Mouse (Mus musculus) gastrocnemius, postnatal 25 days (tissue): ENCODE measurements around the gene Zfp747. TPM values are rescaled to one million over a fixed set of nuclear protein-coding genes. Genes with fewer than 3 reads are reported as not detected.
"Not testable (repeated sequence)": the region's sequence is repeated elsewhere in the genome, so short reads cannot be mapped to it uniquely, and the experiment has no call there.

Experiments
- DNase-seq: peaks from one replicate; pipeline ENCODE4 v3.0.0; 2022
- long read RNA-seq, 2 experiments: library from polyadenylated mRNA; stranded (forward); transcript quantifications; one replicate each; pipeline ENCODE4 v2.0.0; 2021
- total RNA-seq, 2 experiments: library from RNA; stranded (reverse); gene quantifications; 1 replicate in 1 of 2; 2 replicates in 1 of 2; pipeline ENCODE4 v1.2.3; 2021

The Zfp747 gene
- total RNA-seq, result 1 to 10 TPM; 2.9 to 3.0 TPM
- long read RNA-seq, experiment 1, result 0 reads
- long read RNA-seq, experiment 2, partial matches to known transcripts, result 0 of 1 reads
- long read RNA-seq, experiment 2, other reads (novel, unspliced or antisense), result 0 of 1 reads

GRCm38 (mm10) chr7:127375271-127376245 lies at the start of gene Zfp747:
Gene Zfp747, minus strand, starts transcription at chr7:127376050.
- DNase-seq, result peak; percentile 90

- DNase-seq, result no peak
Observed at GRCm38 (mm10) chr7:127425291-127425690, 49.4 kb upstream of the Zfp747 start.

GRCm38 (mm10) chr7:127422247-127422646 lies 46.4 kb upstream of the Zfp747 start:
- no peak for DNase-seq

GRCm38 (mm10) chr7:127421388-127422191 lies 45.7 kb upstream of the Zfp747 start, which contains the start of gene Zfp688:
Gene Zfp688, minus strand, starts transcription at chr7:127422068.
- DNase-seq, result peak; percentile 92

GRCm38 (mm10) chr7:127411418-127411817 lies 35.6 kb upstream of the Zfp747 start:
- DNase-seq, result no peak

GRCm38 (mm10) chr7:127406002-127406987 lies 30.4 kb upstream of the Zfp747 start, which contains the start of gene Zfp764:
Gene Zfp764, minus strand, starts transcription at chr7:127406822.
- DNase-seq, result peak; percentile 69

DNA sequence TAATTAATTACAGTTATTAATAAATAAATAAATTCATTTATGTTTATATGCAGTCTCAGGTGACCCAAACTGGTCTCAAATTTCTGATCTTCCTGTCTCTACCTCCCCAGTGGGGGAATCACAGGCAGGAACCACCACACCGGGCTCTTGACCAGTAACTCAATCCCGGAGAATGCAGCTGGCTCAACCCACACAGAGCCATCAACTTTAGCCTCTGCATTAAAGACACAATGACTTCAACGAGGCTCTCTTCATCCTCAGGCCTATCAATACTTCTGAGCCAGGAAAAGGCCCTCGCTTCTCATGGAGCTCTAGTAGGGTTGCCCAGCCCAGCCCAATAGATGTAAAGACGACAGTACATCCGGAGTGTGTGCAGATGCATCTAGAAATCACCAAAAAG lies 28.3 kb upstream of the Zfp747 start:
- DNase-seq, result not testable (repeated sequence)

DNA sequence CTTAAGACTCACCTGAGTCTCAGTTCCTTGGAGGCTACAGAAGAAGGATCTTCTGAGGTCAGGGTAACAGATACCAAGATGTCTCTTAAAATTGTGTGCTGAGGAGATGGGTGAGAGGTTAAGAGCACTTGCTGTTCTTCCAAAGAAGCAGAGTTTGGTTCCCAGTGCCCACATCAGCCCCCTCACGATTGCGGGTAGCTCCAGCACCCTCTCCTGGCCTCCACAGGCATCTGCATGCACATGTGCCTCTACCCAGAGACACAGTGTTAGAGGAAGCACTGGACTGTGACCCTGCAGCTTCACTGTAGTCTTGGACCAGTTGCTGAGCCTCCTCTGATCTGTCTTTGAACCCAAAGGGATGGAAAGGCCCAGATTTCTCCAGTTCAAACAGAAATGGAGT lies 27.1 kb upstream of the Zfp747 start:
- no peak for DNase-seq

DNA sequence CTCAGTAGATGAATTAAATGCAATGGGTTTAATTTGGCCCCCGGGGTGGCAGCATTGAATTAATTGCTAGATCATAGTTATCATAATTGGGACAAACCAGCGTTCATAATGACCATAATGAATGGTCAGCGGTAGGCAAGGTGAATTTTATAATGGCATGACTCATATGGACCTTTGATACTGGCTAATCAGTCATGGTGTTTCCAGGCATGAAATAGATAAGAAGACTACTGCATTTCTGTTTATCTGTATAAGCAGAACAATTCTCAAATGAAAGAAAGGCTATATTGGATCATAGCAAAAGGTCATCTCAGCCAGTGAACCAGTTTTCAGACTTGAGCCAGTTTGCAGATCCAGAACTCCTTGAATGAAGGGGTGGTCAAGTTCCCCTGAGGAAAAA lies 24.5 kb upstream of the Zfp747 start:
- no peak for DNase-seq

GRCm38 (mm10) chr7:127393944-127394333 lies 18.1 kb upstream of the Zfp747 start:
- DNase-seq, result no peak

DNA sequence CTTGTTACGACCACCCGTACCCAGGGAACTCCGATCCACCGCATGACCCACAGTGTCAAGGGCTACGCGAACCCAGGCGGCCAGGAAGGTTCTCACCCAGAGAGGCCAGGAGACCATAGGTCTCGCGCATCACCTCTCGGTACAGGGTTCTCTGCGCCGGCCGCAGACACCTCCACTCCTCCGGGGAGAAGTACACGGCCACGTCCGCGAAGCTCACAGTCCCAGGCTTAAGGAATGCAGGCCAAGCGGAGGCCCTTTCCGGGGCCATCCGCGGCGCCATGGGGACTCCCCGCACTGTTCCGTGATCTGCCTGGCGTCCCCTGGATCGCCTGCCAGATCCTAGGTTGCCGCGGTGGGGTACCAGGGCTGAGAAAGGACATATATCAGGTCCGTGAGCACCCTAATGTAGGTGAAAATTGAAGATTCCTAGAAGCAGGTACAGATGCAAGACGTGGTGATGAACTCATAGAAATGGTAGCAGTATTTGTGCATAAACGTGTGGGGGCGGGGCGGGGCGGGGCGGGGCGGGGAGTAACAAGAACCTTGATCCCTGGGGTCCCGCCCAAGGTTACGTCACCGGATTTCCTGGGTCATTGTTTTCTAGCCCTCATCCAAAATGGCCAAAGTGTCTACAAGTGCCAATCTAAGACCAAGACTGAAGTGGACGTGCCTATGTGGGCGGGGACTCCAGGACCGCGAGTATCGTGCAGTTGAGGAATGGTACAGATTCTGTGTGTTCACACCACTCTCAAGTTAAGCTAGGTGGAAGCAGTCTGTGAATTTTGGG lies 17.5 kb upstream of the Zfp747 start, which contains the start of gene E430018J23Rik:
Gene E430018J23Rik, minus strand, starts transcription at position 473 of the 787 bp plus-strand sequence.
- peak; percentile 93 for DNase-seq

- DNase-seq, result no peak
Observed at GRCm38 (mm10) chr7:127392251-127392824, 16.5 kb upstream of the Zfp747 start.

GRCm38 (mm10) chr7:127391538-127391937 lies 15.7 kb upstream of the Zfp747 start:
- no peak for DNase-seq

DNA sequence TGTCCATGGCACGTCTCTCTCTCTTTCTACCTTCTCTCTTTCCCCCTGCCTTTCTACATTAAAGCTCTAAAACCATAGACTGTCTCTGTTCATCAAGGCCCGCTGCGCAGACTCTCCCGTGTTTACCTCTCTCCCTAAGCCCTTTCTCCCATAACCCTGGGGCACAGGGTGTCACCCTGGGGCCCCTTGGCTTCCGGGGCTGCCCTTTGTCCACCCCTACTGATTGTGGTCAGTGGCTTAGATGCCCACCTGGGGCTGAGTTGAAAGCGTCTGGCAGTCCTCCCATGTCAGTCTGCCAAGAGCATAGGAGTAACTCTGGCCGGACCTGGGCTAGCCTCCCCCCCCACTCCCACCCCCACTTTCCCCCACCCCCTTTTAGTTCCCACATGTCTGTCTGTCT lies 14.5 kb upstream of the Zfp747 start:
- no peak for DNase-seq

GRCm38 (mm10) chr7:127388201-127388600 lies 12.4 kb upstream of the Zfp747 start:
- DNase-seq, result not testable (repeated sequence)

- peak; percentile 80 for DNase-seq
Observed at GRCm38 (mm10) chr7:127386641-127387392, 11.0 kb upstream of the Zfp747 start, which contains the start of gene 9130019O22Rik. Gene 9130019O22Rik, minus strand, starts transcription at chr7:127387166.

DNA sequence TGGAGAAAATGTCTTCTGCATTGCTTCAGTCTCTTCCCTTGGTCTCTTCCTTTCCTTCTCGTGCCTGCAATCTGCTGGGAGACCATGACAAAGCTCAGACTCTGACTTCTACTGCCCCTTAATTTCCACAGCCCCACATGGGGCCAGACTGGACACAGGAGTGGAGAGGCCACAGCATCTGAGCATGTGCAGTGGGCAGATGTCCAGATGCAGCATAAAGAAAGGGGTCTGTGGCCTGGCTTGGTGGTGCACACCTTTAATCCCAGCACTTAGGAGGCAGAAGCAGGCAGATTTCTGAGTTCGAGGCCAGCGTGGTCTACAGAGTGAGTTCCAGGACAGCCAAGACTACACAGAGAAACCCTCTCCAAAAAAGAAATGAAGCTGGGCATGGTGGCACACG lies 9.7 kb upstream of the Zfp747 start:
- DNase-seq, result not testable (repeated sequence)

- DNase-seq, result no peak
Observed at GRCm38 (mm10) chr7:127378310-127378921, 2.6 kb upstream of the Zfp747 start.
